Mouse (Mus musculus) MEL (cell line): ENCODE measurements around the gene Cmss1.

Experiments
- BHLHE40 ChIP-seq: IDR thresholded peaks from 2 replicates; pipeline ENCODE4 v1.6.1; 2012; ENCODE audit warnings: low read depth, mild to moderate bottlenecking, inconsistent platforms, low read length, improper control_type of control experiment, borderline replicate concordance
- E2F4 ChIP-seq: IDR thresholded peaks from 2 replicates; pipeline ENCODE4 v1.6.1; 2011; ENCODE audit warnings: low read depth, low read length, improper control_type of control experiment, borderline replicate concordance

DNA sequence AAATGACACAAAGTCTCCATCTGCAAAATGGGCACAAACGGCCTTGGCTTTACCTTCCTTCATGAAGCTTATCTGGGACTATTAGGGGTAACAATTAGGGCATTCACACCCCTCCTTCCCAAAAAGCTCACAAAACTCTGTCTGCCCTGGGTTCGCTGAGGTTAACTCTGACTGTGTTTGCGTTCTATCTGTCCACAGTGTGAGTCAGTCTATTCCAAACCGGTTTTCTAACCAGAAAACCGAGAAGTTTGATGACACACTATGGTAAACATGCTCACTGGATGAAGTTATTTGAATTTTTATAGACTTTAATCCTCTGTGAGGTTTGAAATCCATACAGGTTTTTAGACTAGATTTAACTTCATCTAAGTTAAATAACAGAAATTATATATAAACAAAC lies 81.6 kb downstream of the Cmss1 start:
- TF ChIP-seq BHLHE40 (no peak), E2F4 (no peak)
